Mouse (Mus musculus) mouse embryonic stem cell (cell line): ENCODE data around the gene Dpp6.

Source experiments
- in situ Hi-C, 2 experiments: fragments of 300-500 bp; cut with MboI; formaldehyde crosslinking; loops; 1 replicate in 1 of 2; 3 replicates in 1 of 2; pipeline ENCODE4 v1.14.3; 2019 to 2020; ENCODE audit warnings: low sequenced_read_pairs in 2 of 2, low pct_unique_long_range_greater_than_20kb in 1 of 2, mixed read lengths in 1 of 2; ENCODE audit not compliant: unreplicated experiment in 1 of 2

Dpp6 gene

DNA sequence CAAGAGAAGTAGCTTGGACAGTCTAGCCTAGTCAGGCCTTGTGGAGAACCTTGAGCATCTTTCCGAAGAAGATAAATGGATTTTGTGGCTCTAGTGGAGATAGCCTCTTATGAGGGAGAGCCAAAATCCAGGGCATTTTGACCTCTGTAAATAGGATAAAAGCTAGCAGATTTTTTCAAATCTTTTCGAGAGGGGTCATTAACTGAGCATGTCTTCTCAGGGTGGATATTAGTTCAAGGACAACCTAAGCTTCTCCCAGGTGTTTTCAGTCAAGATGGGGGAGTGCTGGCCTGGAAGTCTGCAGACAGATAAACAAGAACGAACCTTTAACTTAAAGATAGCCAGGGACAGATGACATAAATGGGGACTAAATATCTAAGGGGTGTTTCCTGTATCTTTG is 581.4 kb downstream of the Dpp6 start:
- in situ Hi-C loops, result no loop called here

DNA sequence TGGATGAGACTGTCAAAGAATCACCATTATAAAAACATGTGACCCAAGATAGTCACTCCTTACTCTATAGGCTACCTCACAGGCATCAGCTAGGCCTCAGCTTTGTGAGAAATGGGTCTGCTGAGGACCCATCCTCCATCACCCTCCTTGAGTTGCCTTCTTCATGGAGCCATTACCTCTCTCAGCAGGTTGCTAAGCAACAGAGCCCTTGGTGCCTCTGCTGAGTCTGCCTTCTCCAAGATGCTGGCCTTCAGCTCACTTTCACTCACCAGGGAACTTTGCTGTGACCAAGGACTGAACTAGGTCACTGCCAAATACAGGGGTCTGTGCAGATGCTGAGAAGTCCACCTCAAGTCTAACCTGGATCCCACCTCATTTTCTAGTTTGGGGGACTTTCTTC is 582.1 kb downstream of the Dpp6 start:
- in situ Hi-C loops, result no loop called here

- in situ Hi-C loops, result no loop called here
Measured at GRCm38 (mm10) chr5:27402616-27403015, 585.6 kb downstream of the Dpp6 start.

- in situ Hi-C loops, result no loop called here
Measured at GRCm38 (mm10) chr5:27408854-27409253, 591.9 kb downstream of the Dpp6 start.

GRCm38 (mm10) chr5:27413023-27413422 is 596.0 kb downstream of the Dpp6 start:
- in situ Hi-C loops, result no loop called here

- in situ Hi-C loops, result no loop called here
Measured at GRCm38 (mm10) chr5:27415518-27415917, 598.5 kb downstream of the Dpp6 start.

GRCm38 (mm10) chr5:27416571-27416970 is 599.6 kb downstream of the Dpp6 start:
- in situ Hi-C loops, result no loop called here

GRCm38 (mm10) chr5:27417398-27417797 is 600.4 kb downstream of the Dpp6 start:
- in situ Hi-C loops, result no loop called here

DNA sequence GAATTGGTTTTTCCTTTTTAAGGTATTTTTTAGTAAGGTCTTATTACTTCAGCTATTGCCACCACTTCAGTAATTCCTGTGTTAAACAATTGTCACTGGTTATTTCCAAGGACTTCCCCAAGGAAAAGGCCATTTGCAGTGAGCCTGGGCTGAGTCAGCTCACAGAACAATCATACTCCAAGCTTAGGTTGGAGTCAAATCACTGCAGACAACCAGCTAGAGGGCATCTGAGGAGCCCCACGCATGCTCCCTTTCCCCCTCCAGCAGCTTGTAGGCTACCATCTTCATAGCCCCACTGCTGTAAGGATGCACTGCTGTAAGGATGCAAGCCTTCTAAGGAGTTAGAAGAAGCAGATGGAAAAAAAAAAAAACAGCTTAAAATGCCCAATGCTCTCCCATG is 601.9 kb downstream of the Dpp6 start:
- in situ Hi-C loops, result no loop called here

GRCm38 (mm10) chr5:27421090-27421635 is 604.2 kb downstream of the Dpp6 start:
- in situ Hi-C loops, result no loop called here

DNA sequence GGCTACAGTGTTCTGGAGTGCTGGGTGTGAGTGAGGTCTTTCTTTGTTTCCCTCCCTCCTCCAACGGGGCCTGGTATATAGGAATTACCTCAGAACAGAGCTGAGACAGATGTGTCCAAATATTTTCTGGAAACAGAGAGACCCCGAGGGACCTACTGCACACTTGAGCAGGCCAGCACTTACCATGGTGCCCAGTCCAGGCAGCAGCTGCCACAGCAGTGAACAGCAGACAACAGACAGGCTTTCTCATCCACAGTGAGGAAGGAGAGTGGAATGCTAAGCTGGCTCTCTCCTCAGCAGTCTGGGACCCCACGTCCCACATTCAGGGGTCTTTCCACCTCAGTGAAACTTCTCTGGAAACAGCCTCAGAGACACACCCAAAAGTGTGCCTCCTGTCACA is 606.8 kb downstream of the Dpp6 start:
- in situ Hi-C loops, result no loop called here

DNA sequence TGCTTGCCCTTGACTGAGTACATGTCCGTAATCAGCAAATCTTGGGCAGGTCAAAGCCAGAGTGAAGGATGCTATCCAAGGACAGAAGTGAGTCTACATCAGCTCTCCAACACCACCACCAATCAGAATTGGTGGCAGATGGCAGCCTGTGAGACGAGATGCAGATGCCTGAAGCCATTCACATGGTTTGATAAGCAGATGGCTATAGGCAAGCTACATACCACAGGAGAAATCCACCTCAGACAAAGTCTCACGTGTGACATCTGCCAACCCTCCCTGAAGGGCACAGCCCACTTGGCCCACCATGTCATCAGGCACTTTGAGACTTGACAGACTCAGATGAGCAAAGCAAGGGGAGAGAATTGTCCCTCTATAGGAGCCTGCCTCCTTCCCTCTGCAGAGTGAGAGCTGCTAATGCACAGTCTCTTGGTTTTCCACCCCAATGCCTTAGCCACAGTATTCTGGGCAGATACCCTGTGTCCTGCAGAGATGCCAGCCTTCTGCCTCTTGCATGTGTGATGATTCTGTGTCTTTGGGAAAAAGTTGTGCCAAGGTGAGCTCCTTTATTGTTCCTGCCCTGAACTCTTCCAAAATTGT is 607.6 kb downstream of the Dpp6 start:
- in situ Hi-C loops, result no loop called here

DNA sequence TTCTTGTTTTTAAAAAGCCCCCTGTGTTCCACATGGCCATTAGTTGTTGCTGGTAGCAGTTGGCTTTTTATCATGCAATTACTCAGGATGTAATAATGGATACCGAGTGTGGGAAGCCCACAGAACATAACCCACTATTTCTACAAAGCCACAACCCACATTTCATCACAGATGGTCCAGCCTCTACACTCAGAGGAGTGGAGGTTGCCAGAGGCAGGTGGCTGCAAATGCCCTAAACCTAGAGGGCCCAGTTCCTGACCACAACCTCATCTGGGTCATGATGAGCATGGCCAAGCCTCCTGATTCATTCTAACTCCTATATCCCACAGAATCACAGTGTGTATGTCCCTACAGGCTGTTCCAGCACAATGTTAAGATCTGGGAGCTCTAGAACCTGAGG is 609.2 kb downstream of the Dpp6 start:
- in situ Hi-C loops, result no loop called here

DNA sequence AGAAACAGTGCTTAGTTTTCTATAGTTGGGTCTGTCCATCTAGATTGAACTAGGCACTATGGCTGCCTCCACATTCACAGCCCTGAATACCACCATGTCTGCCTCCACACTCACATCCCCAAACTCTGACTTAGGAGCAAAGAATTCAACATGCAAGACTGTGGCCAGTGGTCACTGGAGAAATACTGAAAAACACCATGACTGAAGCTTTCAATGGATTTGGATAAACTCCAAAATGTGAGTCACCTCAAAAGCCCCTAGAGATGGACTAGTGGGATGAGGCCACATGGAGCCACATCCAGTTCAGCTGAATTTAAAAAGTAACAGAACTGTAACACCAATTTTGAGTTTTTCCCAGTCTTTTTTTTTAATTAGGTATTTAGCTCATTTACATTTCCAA is 616.6 kb downstream of the Dpp6 start:
- in situ Hi-C loops, result no loop called here

DNA sequence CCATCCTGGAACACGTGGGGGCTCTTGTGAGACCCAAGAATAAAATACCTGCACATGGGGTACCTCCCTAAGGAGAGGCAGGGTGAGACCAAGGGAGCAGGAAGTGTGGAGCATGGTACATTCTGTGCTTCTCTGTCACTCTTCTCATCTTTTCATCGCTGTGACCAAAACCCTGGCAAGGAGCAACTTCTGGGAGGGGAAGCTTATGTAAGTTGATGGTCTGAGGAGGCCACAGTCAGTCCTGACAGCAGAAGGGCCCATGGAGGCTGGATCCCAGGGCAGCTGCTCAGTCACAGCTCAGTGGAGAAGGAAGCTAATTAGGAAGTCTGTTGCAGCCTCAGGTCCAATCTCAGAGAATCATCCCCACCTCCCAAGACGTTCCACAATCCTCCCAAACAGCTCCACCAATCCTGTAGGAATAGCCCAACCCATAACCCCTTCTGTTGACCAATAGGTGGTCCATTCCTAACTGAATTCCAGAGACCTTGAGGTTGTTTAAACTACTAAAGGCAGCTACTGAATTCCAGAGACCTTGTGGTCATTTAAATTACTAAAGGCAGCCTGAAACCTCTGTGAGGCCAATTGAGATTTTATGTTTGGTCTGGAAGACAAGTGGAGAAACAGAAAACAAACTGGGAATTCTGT is 636.3 kb downstream of the Dpp6 start:
- in situ Hi-C loops, result no loop called here

GRCm38 (mm10) chr5:27454386-27454785 is 637.4 kb downstream of the Dpp6 start:
- in situ Hi-C loops, result no loop called here

GRCm38 (mm10) chr5:27456981-27457380 is 640.0 kb downstream of the Dpp6 start:
- in situ Hi-C loops, result no loop called here

DNA sequence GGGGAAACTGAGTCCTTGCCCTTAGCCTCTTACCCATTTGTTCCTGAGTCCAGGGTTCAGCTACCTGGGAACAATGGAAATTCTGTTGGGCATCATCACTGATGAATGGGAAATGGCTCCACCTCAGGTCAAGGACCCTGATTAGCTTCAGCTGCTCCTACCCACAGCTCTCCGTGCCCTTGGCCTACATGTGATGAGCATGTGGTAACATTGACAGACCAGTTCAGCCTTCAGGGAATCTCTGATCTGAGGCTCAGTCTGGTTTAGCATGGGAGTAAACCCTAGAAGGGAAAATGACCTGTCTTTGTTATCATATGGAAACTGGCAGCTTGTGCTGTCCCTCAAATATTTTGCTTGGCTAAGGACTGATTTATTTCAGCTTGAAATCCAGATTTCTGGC is 640.7 kb downstream of the Dpp6 start:
- in situ Hi-C loops, result no loop called here

GRCm38 (mm10) chr5:27474964-27475465 is 658.0 kb downstream of the Dpp6 start:
- in situ Hi-C loops, result no loop called here

GRCm38 (mm10) chr5:27481706-27482105 is 664.7 kb downstream of the Dpp6 start:
- in situ Hi-C loops, result no loop called here
